Mouse (Mus musculus) heart, adult 2 months (tissue): Measurements from ENCODE around the gene Zfp622. TPM values are rescaled to one million over a fixed set of nuclear protein-coding genes. Genes with fewer than 3 reads are reported as not detected.

Experiments used
- DNase-seq, 2 experiments: peaks; one replicate each; pipeline ENCODE4 v3.0.0; 2021
- H3K27ac ChIP-seq: fragments of 200-600 bp; 2 replicates; pipeline ENCODE4 v1.8.1; 2022
- H3K27me3 ChIP-seq: fragments of 200-500 bp; 2 replicates; pipeline ENCODE4 v1.6.1; 2012; ENCODE audit warnings: mild to moderate bottlenecking, low read length, inconsistent platforms, mixed read lengths; ENCODE audit not compliant: control insufficient read depth, insufficient read depth
- H3K36me3 ChIP-seq: fragments of 200-500 bp; 2 replicates; pipeline ENCODE4 v1.6.1; 2012; ENCODE audit warnings: low read length, inconsistent platforms; ENCODE audit not compliant: control insufficient read depth, insufficient read depth
- H3K4me1 ChIP-seq: fragments of 200-500 bp; 2 replicates; pipeline ENCODE4 v1.6.1; 2011; ENCODE audit warnings: low read length; ENCODE audit not compliant: control insufficient read depth, insufficient read depth
- H3K4me3 ChIP-seq: fragments of 200-600 bp; 2 replicates; pipeline ENCODE4 v1.8.1; 2022
- H3K79me2 ChIP-seq: fragments of 200-500 bp; replicated peaks from 2 replicates; pipeline ENCODE4 v1.6.1; 2012; ENCODE audit warnings: mild to moderate bottlenecking, inconsistent platforms, low read length, moderate library complexity, mixed read lengths; ENCODE audit not compliant: control insufficient read depth, insufficient read depth
- H3K9ac ChIP-seq: fragments of 200-500 bp; 2 replicates; pipeline ENCODE4 v1.6.1; 2012; ENCODE audit warnings: low read depth, mild to moderate bottlenecking, control low read depth, inconsistent platforms, low read length, mixed read lengths
- CTCF ChIP-seq: fragments of 200-600 bp; IDR thresholded peaks from 2 replicates; pipeline ENCODE4 v1.8.1; 2022; ENCODE audit warnings: antibody characterized with exemption, mild to moderate bottlenecking, moderate library complexity
- EP300 ChIP-seq: fragments of 200-500 bp; IDR thresholded peaks from 2 replicates; pipeline ENCODE4 v1.6.1; 2011; ENCODE audit warnings: low read depth, low read length, control low read depth; ENCODE audit not compliant: insufficient read depth
- POLR2A ChIP-seq: fragments of 200-500 bp; IDR thresholded peaks from 2 replicates; pipeline ENCODE4 v1.6.1; 2011; ENCODE audit warnings: mild to moderate bottlenecking, low read depth, low read length, control low read depth; ENCODE audit not compliant: insufficient read depth
- WGBS: fragments of 180-500 bp; shearing (Covaris S2); methylation state at CpG from one replicate; pipeline ENCODE4 v1.1.7; 2018; 5-methylcytosine and 5-hydroxymethylcytosine counted together
- intact Hi-C: fragments of 180-260 bp; cut with DNase I; formaldehyde crosslinking; loops from one replicate; pipeline ENCODE4 v1.15.1; 2025
- polyA plus RNA-seq: library from polyadenylated mRNA; depleted of rRNA; stranded (reverse); fragments of >200 nt; gene quantifications from 2 replicates; pipeline ENCODE4 v1.2.3, GENCODE M21; 2012
- total RNA-seq, 2 experiments: library from RNA; stranded (reverse); gene quantifications; 2 replicates each; pipeline ENCODE4 v1.2.3; 2021

Zfp622 gene
- total and polyA plus RNA-seq, 3 experiments = 8.3 to 25.4 (median 22.5) TPM

GRCm38 (mm10) chr15:25948257-25949223 lies 35.6 kb upstream of the Zfp622 start:
- Histone ChIP-seq H3K4me3 (0 out of 2 replicates have a peak overlapping the region, but pooled peaks have one; percentile 2), H3K79me2 (peaks cover 2% of the 10 kb centered on the region; the same call in 1 of the 2 replicates), H3K9ac (no peak overlapping the region), H3K4me1 (peaks cover 6% of the 10 kb centered on the region), H3K27me3 (no peaks in the 10 kb centered on the region), H3K36me3 (peaks cover 4% of the 10 kb centered on the region; the same call in 1 of the 2 replicates), H3K27ac (peak overlapping the region; percentile 76)
- WGBS = 58% methylated on average over 26 of the region's 26 CpGs
- intact Hi-C loops = no loop called here
- DNase-seq = peak in 1 of 2 experiments; percentile 58
- 0 out of 2 replicates have a peak, but pooled peaks have one; percentile 3 for TF ChIP-seq EP300
- peak; percentile 14; the same call in 1 of the 2 replicates for TF ChIP-seq POLR2A
- no peak for TF ChIP-seq CTCF

- Histone ChIP-seq H3K4me1 (peaks cover 6% of the 10 kb centered on the region), H3K9ac (no peak overlapping the region), H3K4me3 (no peak overlapping the region), H3K36me3 (peaks cover 5% of the 10 kb centered on the region; the same call in 1 of the 2 replicates), H3K79me2 (peaks cover 2% of the 10 kb centered on the region; the same call in 1 of the 2 replicates), H3K27me3 (no peaks in the 10 kb centered on the region), H3K27ac (peak overlapping the region; percentile 76)
- intact Hi-C loops = no loop called here
- 76% methylated on average over 9 of the region's 9 CpGs for WGBS
- TF ChIP-seq POLR2A = no peak
- TF ChIP-seq CTCF = no peak
- TF ChIP-seq EP300 = no peak
- no peak for DNase-seq
These were observed 34.5 kb upstream of the Zfp622 start for GRCm38 (mm10) chr15:25949696-25950095.

- WGBS = 56% methylated on average over 5 of the region's 5 CpGs
- TF ChIP-seq POLR2A (no peak), CTCF (no peak), EP300 (no peak)
- DNase-seq = no peak
- peaks cover 2% of the 10 kb centered on the region; the same call in 1 of the 2 replicates for H3K79me2 ChIP-seq
- peaks cover 13% of the 10 kb centered on the region for H3K36me3 ChIP-seq
- peaks cover 10% of the 10 kb centered on the region for H3K4me1 ChIP-seq
- peak overlapping the region; percentile 28 for H3K27ac ChIP-seq
- H3K4me3 ChIP-seq = no peak overlapping the region
- no peaks in the 10 kb centered on the region for H3K27me3 ChIP-seq
- intact Hi-C loops = no loop called here
- H3K9ac ChIP-seq = no peak overlapping the region
These were observed 33.6 kb upstream of the Zfp622 start for GRCm38 (mm10) chr15:25950584-25950983.

- no peak overlapping the region for H3K4me3 ChIP-seq
- WGBS = 50% methylated on average over 4 of the region's 4 CpGs
- H3K4me1 ChIP-seq = peaks cover 10% of the 10 kb centered on the region
These were observed 33.1 kb upstream of the Zfp622 start for GRCm38 (mm10) chr15:25951037-25951436.

GRCm38 (mm10) chr15:25956001-25956400 lies 28.2 kb upstream of the Zfp622 start:
- no peaks in the 10 kb centered on the region for H3K27me3 ChIP-seq
- H3K79me2 ChIP-seq = peaks cover 2% of the 10 kb centered on the region; the same call in 1 of the 2 replicates
- intact Hi-C loops = no loop called here
- H3K4me3 ChIP-seq = no peak overlapping the region
- peak overlapping the region; percentile 80 for H3K27ac ChIP-seq
- no peak overlapping the region for H3K9ac ChIP-seq
- no peak for TF ChIP-seq POLR2A
- no peak for TF ChIP-seq EP300
- TF ChIP-seq CTCF = no peak
- 36% methylated on average over 5 of the region's 5 CpGs for WGBS
- peaks cover 14% of the 10 kb centered on the region for H3K36me3 ChIP-seq
- DNase-seq = no peak
- H3K4me1 ChIP-seq = peaks cover 6% of the 10 kb centered on the region

More at GRCm38 (mm10) chr15:25951037-25951436, 33.1 kb upstream of the Zfp622 start:
- Histone ChIP-seq H3K9ac (no peak overlapping the region), H3K27me3 (no peaks in the 10 kb centered on the region), H3K79me2 (peaks cover 2% of the 10 kb centered on the region; the same call in 1 of the 2 replicates), H3K27ac (peak overlapping the region; percentile 28), H3K36me3 (peaks cover 18% of the 10 kb centered on the region)
- no peak for DNase-seq
- TF ChIP-seq CTCF = no peak
- no peak for TF ChIP-seq POLR2A
- no peak for TF ChIP-seq EP300
- intact Hi-C loops = no loop called here
